Mouse (Mus musculus) liver (tissue): ENCODE measurements around the gene Pwp2.

Experiments used
- DNase-seq: peaks from one replicate; pipeline ENCODE4 v3.0.0-alpha.2; 2020; ENCODE audit warnings: mixed read lengths

Gene Pwp2

GRCm38 (mm10) chr10:78169281-78170042 is 15.5 kb downstream of the Pwp2 start, which contains the start of gene D10Jhu81e:
Gene D10Jhu81e (minus strand): TSS chr10:78169782.
- DNase-seq = peak; percentile 100

GRCm38 (mm10) chr10:78168792-78169191 is 16.2 kb downstream of the Pwp2 start:
- no peak for DNase-seq

DNA sequence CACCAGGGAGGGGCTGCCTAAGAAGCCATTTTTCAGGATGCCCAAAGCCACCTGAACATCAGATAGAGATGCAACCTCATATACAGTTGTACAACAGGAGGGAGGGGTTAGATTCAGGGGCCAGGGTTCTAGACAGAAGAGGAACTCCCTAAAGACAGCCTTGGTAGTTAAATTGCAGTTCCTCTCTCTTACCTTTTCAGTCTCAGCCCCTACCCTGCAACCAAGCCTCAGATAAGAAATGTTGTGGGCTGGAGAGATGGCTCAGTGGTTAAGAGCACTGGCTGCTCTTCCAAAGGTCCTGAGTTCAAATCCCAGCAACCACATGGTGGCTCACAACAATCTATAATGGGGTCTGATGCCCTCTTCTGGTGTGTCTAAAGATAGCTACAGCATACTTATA is 17.2 kb downstream of the Pwp2 start:
- no peak for DNase-seq

DNA sequence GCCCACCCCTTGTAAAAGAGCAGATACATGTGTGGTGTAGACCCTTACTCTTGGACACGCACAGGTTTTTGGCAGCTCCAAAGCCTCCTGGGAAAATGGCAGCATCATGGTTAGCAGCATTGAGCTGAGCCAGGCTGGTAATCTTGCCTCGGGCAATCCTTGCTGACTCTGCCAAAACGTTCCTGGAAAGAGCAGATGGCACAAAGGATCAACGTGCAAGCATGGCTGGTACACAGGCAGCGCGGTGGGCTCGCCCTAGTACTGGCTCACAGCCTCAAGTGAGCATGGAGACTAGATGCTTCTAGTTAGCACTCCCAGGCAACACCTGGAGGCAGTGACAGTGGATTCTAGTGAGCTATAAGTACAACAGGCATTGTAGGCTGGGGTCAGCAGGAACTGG is 17.6 kb downstream of the Pwp2 start:
- DNase-seq = no peak

DNA sequence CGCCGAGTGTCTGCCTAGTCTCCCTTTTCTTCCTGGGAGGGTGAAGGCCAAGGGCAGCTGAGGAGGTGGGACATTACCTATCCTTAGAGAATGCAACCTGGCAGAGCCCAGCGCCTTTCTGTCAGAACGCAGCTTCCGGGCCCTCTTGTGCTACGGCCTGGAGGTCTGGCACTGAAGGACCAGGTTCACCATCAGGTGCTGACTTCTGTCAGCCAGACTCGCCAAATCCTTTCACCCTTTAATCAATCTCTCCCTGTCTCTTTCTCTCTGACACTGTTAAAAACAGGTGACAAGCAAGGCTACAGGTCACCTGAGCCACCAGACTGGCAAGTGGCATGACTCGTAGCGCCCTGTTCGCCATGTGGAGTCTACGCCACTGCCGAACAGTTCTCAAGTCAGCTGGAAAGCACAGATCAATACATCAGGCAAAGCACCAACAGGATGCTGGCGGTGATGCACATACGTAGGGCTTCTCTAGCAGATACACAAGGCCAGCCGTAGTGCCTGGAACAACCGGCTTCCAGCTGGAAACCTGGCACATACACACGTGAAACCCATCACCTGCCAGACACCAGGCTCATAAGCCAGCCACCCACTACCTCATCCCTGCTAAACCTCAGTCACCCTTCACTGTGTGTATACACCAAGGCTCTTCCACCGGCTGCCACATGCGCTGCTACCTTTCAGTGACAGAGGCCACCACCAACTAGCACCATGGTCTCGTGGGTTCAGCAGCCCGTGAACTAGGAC is 19.5 kb downstream of the Pwp2 start:
- DNase-seq = no peak

- DNase-seq = no peak
Observed at GRCm38 (mm10) chr10:78164786-78165185, 20.2 kb downstream of the Pwp2 start.

DNA sequence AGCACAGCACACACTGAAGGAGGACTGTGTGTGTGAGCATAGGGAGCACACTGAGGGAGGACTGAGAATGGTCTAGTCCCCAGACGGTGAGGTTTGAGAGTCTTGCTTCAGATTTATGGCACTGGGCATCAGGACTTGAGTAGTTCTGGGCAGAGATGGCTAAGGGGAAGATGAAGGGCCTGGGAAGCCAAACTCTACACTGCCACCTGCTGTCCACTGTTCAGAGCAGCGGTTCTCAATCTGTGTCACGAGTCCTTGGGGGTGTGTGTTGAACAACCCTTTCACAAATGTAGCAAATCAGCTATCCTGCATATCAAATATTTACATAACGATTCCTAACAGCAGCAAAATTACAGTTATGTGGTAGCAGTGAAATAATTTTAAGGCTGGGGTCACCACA is 21.0 kb downstream of the Pwp2 start:
- DNase-seq = peak; percentile 51

GRCm38 (mm10) chr10:78163241-78163640 is 21.7 kb downstream of the Pwp2 start:
- DNase-seq = no peak

- no peak for DNase-seq
Observed at GRCm38 (mm10) chr10:78162646-78163045, 22.3 kb downstream of the Pwp2 start.

- no peak for DNase-seq
Observed at GRCm38 (mm10) chr10:78161096-78161495, 23.9 kb downstream of the Pwp2 start.

DNA sequence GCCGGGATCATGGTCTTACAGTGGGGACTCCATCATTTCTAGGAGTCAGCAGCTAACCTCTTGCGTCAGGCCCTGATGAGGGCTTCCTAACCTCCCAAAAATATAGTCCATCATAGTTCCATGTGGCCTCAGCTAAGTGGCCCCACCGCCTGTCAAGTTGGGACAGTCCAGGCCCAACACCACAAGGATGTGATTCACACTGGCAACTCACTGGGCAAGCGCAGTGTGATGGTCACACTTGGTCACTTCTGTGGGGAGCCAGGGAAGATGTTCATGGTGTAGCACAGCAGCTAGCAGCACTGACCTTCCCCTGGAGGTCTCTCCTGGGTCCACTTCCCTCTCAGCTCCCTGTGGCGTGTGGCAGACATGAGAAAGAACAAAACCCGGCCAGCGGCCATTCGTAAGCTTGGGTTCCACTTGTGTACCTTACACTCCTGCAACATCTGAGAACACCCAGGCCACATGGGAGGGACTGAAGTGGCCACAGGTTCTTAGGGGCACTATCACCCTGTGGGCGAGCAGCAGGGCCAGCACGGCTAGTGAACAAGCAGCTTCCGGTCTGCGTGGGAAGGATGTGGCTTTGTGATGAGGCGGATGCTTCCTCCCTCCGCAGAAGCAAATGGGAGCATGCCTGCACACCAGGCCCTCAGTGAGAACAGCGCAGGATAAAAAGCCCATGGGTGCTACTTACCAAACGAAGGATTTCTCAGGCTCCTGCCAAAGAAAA is 24.4 kb downstream of the Pwp2 start:
- no peak for DNase-seq

DNA sequence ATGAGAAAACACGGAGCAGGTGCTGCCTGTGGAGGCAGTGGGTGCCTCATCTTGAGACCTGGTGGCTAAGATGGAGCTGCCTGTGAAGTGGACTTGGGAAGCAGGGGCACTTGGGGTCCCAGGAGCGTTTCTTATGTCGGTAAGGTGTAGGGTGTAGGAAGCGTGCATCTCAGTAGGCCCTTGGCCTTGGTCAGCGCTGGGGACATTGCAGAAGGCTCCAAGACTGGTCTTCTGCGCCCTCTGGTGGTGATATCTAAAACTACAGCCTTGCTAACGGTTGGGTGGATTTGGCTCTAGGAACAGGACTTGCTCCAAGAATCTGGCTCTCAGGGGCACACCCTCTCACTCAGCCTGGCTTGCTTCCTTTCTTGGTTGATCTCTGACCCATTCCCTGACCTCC is 25.0 kb downstream of the Pwp2 start:
- peak; percentile 82 for DNase-seq

- DNase-seq = peak; percentile 82
Observed at GRCm38 (mm10) chr10:78159252-78159878, 25.6 kb downstream of the Pwp2 start.

DNA sequence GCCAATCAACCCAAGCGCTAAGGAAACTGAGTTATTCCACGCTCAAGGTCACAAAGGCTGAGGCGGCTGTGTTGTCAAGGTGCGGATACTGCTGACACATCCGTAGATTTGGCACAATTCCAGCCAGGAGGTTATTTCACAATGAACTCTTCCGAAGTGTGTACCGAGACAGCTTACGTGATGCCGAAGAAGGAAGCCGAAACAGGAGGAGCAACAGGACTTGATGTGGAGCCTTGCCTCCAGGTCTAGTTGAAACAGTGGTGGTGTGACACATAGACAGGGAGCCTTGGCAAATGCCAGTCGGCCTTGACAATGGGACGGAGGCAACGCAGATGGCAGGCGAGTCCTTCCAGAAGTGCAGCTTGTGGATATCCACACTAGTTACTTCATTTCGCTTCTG is 26.9 kb downstream of the Pwp2 start:
- no peak for DNase-seq

- DNase-seq = no peak
Observed at GRCm38 (mm10) chr10:78156926-78157325, 28.0 kb downstream of the Pwp2 start.

- DNase-seq = no peak
Observed at GRCm38 (mm10) chr10:78148834-78149766, 35.8 kb downstream of the Pwp2 start.

DNA sequence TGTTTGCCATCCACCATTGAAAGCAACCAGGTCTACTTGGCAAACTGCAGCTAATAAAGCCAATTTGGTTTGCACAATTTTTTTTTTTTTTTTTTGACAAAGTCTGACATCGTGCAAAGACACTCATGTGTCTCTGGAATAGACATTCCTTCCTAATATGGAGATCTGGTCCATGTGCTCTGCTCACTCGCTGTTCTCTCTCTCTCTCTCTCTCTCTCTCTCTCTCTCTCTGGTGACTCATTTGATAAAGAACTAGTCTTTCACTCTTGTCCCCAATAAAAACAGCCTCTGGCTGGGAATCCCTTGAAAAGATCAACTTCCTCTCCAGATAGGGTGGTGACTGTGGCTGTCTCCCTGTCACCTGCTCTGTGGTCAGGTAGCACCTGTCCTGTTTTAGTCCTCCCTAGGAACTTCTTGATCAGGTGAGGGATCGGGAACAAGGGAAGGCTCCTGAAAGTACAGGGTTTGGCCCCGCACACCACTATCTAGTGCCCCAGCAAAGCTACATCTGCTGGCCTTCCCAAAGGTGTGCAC is 37.0 kb downstream of the Pwp2 start:
- no peak for DNase-seq

- no peak for DNase-seq
Observed at GRCm38 (mm10) chr10:78143727-78144505, 41.0 kb downstream of the Pwp2 start.

- no peak for DNase-seq
Observed at GRCm38 (mm10) chr10:78140843-78141242, 44.1 kb downstream of the Pwp2 start.

- no peak for DNase-seq
Observed at GRCm38 (mm10) chr10:78140251-78140600, 44.7 kb downstream of the Pwp2 start.
